Mouse (Mus musculus): ENCODE measurements around the gene Specc1.

DNA sequence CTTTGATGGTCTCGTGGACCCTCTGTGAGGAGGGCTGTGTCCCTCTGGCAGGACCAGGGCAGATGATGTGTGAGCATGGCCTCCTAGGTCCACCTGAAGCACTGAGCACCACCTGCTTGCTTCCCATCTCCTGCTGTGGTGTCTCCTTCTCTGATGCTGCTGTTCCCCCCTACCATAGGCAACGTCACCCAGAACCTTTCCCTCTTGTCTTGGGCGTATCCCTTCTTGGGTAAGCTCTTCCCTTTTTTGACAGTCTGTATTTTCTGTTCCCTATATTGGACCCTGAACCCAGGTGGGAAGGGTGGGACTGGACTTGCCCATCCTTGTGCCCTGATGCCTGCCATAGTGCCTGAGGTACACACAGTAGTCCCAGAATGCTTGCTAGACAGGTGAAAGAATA, 56.9 kb downstream of the Specc1 start:
- TF ChIP-seq HCFC1 (IDR thresholded peaks at IDR 0.05; ENCODE audit: borderline replicate concordance, insufficient read depth, low read length) (no peak), MAFK (IDR thresholded peaks at IDR 0.05; ENCODE audit: insufficient read depth, low read depth, low read length) (no peak), CHD2 (IDR thresholded peaks at IDR 0.05; ENCODE audit: low read depth, low read length) (no peak), ZNF384 (IDR thresholded peaks at IDR 0.05; ENCODE audit: low read depth, low read length) (no peak), ZC3H11A (IDR thresholded peaks at IDR 0.05; ENCODE audit: borderline replicate concordance, low read depth, low read length) (no peak)
